Mouse (Mus musculus) frontal cortex, postnatal 10 days (tissue): ENCODE results near the gene Paqr8.

ENCODE experiments used
- DNase-seq, 2 experiments: peaks; one replicate each; pipeline ENCODE4 v3.0.0; 2022; ENCODE audit warnings: low spot score in 2 of 2, mixed read lengths in 1 of 2

Gene Paqr8

DNA sequence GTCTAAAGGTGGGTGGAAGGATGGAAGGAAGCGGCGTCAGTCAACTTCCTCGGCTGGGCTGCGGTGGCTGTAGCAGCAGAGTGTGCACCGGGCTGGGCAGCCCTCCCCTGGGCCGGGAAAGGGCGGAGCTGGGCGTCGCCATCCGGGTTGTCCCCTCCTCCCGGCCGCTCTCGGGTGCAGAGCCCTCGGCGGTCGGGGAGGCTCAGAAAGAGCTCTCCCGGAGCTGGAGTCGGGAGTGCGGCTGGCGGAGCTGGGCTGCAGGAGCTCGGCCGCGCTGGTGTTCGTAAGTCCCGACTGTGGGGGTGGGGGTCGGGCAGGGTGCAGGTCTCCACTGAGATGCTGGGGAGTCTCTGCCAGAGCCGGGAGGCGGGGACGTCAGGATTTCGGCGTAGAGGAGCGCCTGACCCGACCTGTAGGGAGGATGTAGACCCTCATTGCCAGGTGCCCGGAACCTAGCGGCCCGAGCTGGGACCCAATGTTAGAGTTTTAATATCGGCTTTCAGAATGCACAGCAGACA, at the start of gene Paqr8:
Gene Paqr8 (plus strand): TSS at position 203 of the 518 bp plus-strand sequence.
- peak; percentile 75 to 84 for DNase-seq

DNA sequence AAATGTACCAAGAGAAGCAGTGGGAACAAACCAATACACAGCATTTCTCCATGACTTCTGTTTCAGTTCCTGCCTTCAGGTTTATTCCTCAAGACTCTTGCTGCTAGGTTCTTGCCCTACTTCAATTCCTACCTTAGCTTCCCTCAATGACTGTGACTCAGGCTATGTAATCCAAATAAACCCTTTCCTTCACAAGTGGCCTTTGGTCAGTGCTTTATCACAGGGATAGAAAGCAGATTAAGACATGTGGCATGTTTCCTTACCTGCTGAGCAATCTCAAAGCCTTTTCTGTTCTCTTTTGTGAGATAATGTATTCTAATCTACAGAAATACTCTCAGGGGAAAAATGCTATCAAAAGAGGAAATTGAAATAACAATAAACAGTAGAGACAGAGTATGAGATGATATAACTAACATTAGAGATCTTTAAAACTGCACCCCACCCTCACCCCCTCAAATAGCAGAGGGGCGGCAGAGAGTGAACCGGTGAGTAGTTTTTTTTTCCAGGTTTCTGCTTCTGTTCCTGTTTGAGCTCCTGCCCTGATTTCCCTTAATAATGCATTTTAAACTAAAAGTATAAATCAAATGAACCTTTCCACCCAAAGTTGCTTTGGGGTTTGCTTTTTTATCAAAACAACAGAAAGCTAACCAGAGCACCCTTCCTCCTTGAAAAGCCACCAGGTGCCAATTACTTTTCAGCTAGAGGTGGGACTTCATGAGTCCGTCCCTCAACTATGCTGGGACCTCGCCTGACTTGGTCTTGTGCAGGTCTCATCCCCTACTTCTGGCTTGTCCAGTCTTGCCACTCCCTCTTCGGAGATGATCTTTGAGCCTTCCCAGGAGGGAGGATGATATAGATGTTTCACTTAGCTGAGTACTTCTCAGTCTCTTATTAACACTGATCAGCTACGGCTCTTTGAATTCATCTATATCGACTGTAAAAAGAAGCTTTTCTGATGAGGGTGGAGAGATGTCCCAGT, 33.2 kb upstream of the Paqr8 start:
- DNase-seq: no peak

DNA sequence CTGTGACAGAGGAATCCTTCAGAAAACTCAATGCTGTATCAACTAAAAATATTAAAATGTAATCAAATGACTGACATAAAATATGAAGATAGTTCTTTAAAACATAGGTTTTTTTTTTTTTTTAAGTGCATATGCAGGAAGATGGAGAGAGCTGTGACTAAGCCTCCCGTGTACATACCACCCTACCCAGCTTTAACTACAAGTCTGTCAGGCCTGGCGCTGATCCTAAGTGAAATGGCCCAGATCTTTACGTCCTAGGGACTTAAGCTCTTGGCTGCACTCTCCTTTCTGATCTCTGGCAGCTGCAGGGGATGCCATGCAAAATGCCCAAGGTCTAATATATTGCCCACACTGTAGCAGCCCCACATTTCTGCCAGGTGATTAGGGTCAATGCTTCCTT, 29.6 kb upstream of the Paqr8 start:
- no peak for DNase-seq

DNA sequence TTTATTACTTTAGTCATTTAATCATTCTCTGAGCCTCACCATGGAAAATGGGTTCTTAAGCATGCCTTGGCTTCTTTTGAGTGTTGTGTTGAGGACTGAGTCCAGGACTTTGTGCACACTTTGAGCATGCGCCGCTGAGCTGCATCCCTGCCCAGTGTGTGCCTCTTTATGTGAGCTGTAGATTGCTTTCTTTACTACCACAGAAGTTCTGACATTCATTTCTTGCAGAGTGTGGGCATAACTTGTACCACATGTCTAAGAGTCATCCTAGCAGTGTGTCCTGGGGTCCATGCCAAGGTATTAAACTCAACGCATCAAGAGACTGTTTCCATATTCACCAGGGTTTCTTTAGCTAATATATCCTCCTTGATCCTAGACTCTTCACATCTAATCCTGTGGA, 28.5 kb upstream of the Paqr8 start:
- no peak for DNase-seq

DNA sequence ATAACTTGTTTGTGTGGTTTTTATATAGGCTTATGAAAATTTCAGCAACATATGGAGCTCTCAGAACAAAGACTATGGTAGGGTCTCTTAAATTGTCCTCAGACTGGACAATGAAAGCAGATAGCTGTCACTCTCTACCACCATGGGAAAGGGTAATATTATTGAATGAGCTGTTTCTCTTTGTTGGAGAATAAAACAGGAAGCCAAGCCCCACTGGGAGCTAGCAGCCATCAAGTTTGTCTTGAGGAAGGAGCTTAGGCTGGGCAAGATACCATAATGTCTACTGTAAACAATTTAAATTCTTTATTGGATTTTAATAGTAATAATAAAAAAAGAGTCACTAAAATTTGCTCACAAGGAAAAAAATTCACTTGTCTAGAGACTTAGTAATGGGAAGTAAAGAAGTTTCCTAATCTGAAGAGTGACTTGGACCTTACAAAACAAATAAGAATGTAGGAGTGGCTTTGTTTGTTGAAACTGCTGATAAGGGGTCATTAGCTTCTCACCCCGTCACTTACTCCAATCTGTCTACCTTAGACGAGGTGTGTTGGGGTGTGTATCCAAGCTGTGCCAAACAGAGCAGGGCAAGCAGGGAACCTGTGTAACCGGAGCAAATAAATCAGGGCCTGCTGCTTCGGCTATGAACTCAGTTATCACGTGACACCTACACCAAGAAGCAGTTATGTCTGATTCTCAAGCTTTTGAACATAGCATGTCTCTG, 26.8 kb upstream of the Paqr8 start:
- no peak for DNase-seq

DNA sequence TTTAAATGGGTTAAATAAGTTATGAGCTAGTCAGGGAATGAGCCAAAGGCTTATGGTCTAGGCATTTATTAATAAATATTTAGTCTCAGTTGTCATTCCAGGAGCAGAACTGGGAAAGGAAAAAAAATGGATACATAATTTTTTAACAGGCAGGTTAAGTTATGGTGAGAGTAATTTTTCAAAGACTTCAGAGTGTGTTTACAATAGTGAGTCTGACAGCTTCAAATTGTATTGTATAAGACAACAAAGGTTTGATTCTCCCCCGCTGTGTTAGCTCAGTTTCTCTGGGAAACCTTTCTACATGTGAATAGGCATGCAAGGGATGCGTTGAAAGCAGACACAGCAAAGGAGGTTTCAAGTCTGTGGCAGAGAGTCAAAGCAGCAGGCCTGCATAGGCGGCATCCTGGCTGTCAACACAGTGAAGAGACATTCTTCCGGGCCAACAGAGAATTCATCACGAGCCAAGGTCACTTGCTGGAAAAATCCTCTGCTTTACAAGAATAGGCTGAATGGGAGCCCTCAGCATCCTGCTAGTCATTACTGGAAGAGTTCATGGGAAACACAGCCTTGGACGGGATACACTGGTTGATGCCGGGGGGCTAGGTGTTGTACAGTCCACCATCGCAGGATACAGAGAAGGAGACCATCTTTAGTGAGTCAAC, 23.0 kb upstream of the Paqr8 start:
- DNase-seq: no peak

DNA sequence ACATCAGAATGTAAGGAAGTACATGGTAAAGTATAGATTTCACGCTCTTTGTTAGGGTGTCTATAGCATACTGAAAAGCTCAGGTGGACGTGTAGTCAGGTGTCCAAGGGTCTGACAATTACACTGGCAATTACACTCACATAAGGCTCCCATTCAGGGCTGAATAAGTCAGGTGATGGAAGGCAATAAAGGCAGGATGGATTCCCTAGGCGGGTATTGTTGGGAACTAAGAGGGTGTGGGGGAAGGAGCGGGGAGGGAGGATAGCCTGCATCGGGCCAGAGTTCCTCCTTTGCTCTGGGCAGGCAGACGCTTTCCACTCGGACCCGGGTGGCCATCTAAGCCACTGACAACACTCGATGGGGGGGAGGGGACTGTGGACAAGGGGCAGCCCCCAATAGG, 22.4 kb upstream of the Paqr8 start:
- DNase-seq: no peak

DNA sequence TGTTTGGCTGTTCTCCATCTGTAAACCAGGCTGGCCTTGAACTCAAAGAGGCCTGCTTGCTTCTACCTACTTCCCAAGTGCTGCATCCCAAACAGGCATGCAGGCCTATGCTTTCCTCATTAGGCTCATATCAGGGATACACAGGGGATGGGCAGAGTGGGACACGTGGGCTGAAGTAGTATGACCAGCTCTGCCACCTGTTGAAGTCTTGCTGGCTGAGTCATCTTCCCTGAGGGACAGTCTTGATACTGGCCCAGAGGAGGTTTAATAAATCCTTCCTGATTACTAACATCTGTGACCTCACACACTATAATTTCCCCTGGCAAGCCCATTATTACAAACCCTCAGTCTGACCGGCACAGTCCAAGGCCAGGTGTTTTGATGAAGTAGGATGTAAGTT, 19.5 kb upstream of the Paqr8 start:
- no peak for DNase-seq

DNA sequence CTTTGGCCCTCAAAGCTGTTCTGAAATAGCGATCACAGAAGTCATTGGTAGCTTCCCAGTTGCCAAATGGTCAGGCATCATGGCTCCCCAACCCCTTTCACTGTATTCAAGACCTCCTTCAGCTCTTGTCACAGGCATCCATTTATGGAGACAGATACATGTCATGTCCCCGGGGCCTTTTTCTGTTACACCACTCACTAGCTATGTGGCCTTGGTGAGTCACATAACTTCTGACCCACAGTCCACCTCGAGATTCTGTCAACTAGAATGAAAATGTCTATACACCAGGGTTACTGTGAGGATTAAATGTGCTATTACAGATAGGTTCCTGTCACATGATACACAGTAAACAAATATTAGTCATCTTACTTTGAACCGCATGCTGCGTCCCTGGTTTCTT, 17.9 kb upstream of the Paqr8 start:
- DNase-seq: no peak

DNA sequence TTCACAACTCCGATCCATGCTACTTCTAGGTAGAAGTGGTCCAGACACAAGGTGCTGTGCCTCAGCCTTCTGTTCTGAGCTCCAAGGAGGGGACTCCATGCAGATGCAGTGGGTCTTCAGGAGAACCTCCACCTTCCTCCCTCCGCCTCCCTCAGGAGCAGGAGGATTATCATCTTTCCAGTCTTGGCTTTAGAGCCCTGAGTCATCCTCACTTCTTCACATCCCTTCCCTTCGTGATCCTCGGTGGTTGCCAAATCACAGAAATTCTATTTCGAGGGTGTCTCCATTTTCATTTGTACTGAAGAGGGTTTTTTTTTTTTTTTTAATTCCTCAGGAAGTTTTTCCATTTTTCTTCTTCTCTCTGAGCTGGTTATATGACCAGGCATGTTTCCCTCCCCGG, 16.3 kb upstream of the Paqr8 start:
- DNase-seq: no peak

DNA sequence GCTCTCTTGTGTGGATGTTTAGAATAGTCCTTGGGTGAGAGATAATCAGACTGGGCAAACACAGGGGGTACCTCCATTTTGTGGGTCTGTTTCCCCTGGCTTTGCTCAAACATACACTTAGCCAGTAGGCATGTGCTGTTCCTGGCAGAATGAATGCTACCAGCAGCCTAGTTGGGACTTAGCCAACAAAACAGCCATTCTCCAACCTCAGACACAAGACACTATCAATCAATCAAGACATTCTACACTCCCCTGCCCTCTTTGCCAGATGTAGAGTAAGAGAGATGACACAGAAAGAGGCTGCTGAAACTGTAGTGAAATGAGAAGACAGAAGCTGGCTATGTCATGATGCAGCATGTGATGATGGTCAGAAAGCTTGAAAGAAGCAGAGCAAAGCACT, 13.1 kb upstream of the Paqr8 start:
- DNase-seq: no peak

DNA sequence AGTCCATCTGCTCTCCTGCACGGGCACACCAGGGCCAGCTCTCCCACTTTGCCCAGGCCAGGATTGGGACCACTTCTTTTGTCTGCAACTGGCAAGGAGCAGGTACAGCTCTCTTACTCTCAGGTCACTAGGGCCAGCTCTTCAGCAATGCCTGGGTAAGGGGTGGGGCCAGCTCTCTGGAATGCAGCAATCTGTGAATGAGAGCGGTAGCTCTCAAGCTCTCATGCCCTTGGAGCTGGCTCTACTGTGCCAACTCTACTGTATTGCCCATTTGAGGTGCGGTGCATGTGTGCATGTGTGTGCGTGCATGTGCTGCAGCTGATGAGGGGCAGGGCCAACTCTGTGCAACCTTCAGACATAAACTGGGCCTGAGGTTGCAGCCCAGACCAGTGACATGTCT, 11.0 kb upstream of the Paqr8 start:
- DNase-seq: no peak

DNA sequence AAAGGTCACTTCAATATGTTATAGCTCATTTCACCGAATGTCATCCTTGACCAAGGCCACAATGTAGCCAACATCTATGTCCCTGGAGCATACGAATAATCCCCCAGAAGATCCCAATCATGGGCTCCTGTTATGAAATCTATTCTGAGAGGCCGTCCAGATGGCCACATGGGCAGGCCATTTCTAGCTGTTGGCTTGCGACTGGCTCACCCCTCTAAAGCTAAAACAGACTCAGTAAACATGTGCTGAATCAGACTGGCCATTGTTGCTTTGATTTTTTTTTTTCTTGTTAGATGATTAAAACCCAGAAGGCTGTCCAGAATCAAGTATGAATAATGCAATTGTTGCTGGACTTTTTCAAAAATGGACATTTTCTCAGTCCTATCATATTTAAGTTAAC, 7.3 kb upstream of the Paqr8 start:
- no peak for DNase-seq

DNA sequence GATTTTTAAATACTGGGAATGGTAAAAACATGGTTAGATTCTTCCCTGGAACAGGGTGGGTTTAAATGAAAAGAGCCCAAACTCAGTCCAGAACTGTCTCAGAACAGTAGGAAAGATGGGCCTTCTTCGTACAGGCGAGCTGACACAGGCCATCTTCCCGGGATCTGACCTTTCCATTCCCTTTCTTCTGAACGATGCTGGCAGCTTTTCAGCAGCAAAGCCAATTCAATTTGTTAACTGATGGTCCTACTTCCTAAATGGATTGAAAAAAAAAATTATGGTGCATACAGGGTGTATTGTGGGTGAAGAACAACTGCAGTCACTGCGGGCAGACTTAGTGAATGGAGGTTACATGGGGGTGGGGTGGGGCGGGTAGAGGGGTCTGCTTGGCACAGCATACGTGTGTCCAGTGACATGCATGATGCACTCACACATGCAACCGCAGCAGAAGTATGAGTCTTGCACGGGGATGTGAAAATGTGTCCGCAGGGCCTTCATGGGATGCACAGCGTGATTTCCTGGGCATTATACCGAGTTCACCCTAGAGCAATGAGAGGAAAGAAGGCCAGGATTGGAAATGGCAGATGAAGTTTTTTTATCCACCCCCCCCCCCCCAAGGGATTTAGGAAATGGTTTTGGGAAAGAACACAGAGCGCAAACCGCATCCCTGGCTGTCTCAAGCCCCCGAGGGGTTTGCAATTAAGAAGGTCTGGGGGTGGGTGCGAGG, 566 bp upstream of the Paqr8 start:
- DNase-seq: no peak

DNA sequence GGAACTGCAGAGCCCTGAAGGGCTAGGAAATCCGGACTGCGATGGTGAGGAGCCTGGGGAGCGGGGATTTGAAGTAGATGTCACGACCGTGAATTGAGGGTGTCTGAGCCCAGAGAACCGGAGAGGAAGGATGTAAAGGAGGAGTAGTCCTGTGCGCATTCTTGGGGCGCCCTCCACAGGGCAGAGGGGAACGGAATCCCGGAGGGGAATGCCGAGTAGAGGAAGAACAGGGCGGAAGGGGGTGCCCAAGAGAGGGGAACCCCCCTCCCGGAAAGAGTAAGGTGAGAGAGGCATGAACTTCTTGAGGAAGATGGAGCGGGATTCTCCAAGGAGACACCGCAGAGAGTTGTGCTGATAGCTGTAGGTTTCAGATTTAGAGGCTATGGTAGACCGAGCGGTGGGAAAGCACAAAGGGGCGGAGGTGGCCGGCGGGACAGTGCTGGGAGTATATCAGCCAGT, 564 bp downstream of the Paqr8 start:
- peak; percentile 66 to 69 for DNase-seq

DNA sequence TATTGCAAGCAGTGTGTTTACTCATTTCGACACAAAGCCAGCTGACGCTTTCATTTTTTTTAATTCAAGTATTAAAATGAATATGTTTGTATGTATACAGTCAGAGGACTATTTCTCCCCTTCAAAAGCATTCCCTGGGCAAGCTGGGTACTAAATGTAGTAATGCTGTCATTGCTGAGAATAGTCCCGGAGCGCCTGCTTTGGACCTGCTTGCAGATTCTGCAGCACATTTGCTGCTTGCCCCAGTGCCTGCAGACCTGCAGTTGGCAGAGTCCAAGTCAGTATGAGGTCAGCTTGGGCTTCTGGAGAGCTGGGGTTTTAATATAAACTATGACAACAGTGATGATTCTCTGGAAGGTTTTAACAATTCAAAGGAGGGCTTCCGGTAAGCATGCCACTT, 2.7 kb downstream of the Paqr8 start:
- no peak for DNase-seq

DNA sequence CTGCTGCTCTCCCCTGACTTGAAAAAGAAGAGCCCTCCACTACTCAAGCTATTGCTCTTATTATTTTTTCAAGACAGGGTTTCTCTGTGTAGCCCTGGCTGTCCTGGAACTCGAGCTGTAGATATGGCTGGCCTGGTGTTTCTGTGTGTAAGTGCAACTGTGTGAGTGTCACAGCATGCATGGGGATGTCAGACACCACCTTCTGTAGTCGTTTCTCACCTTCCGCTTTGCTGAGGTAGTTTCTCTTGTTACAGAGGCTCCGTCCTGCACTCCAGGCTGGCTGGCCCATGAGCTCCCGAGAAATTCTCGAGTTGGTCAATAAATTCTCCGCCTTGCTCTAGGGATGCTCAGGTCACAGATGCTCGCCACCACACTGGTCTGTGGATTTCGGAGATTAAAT, 8.0 kb downstream of the Paqr8 start:
- no peak for DNase-seq

DNA sequence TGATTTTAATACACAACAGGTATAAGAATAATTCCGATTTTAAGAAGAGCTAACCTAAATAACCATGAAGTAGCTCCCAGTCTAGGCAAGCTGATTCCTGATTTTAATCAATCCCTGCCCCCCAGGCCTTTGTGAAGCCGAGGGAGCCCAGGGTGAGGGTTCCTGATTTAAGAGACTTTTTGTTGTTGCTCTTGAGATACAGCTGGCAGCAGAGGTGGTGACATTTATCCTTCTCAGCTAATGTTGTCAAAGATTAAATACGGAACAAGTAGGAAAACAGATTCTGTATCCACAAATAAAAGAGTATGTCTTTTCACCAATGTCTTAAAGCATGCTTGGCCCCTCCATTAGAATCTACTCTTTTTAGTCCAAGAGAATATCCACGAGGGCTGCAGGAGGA, 9.9 kb downstream of the Paqr8 start:
- no peak for DNase-seq

DNA sequence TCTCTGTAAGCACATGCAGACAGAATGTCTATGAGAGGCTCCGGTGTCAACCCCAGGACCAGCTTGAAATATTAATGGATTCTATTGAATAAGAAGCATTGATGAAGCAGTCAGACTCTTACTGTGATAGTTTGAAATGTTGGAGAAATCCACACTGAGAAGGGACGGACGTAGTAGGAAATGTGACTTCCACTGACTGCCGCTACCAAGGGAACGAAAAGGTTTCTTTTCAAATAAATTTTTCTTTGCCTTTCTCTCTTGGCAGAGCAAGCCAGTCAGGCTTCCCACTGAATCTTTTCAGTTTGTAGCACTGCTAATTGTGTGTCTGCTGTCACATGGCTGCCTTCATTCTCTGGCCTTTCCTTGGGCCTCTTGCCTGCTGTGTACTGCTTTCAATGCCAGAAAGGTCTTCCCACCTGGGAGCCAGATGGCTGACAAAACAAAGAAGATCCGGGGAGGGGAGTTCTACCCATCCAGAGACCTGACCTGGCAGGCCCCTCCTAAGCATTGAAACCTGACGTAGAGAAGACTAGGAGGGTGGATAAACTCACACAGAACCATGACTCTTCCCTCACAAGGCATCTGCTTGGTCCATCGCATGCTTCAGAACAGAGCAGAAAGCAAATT, 15.2 kb downstream of the Paqr8 start:
- peak; percentile 49 to 62 for DNase-seq

DNA sequence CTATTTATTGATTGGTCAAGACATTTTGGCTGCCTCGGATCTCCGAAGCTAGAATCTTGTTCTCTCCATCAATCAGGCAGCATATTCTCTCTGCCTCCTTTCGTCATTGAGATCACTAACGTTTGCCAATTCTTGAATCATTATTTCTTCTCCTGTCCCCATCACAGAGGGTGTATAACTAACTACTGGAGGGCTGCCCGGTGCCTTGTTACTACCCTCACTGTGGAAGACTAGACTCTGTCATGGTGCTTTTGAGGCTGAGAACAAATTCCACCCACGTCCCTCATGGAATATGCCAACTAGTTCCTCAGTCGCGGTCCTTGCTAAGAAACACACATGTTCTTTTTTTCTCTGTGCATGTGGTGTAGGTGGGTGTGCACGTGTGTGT, 15.7 kb downstream of the Paqr8 start:
- peak; percentile 71 to 88 for DNase-seq

DNA sequence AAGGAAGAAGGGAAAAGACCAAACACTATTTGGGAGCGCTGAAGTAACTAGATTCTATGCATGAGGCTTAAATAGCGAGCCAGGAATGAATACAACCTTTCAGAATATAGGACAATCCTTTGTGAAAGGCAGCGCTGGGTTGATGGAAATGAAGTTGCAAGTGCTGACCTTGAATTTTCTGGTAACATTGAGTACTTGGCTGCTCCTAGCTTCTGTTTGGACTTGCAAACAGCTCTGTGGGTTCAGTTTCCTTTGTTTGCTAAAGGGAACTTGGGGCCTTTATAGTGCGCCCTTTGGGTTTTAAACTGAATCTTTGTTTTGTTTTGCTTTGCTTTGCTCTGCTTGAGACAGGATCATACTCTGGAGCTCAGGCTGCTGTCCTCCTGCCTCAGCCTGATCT, 18.1 kb downstream of the Paqr8 start:
- DNase-seq: no peak
